Mouse (Mus musculus): Measurements from ENCODE around the gene Npm1. TPM values are rescaled to one million over a fixed set of nuclear protein-coding genes. Genes with fewer than 3 reads are reported as not detected.

The Npm1 gene
- polyA plus RNA-seq (2017; shearing (Covaris generic)), result 633 TPM

GRCm38 (mm10) chr11:33162998-33163506 is at the start of gene Npm1:
Gene Npm1 (minus strand): TSS chr11:33163206.

GRCm38 (mm10) chr11:33203383-33204328 is 40.6 kb upstream of the Npm1 start, which contains the start of gene Tlx3:
Gene Tlx3 (minus strand): TSS chr11:33203589.

DNA sequence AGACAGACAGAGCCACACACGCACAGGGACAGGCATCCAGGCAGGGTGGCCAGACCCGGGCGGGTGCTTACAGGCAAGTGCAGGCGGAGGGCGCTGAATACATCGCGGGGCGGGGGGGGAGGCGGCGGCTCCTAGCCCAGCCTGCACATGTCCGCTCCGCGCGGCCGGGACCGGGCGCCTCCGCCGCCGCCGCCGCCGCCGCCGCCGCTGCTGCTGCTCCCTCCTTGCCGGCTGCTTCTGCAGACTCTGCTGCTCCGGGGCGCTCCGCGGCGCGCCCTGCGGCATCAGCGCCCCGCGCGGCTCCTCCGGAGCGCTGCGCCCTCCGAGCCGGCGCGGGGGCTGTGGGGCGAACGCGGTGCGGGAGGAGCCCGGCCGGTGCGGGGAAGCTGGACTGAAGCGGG is 15.8 kb downstream of the Npm1 start, which contains the start of gene Fgf18:
Gene Fgf18, minus strand, starts transcription at position 230 of the 401 bp plus-strand sequence.

Other genes with a start within 250 kb of the Npm1 start
- 0.59 TPM for gene Fgf18, start 15.8 kb downstream of the Npm1 start, polyA plus RNA-seq (2017; shearing (Covaris generic))
- not detected for gene Tlx3, start 40.4 kb upstream of the Npm1 start, polyA plus RNA-seq (2017; shearing (Covaris generic))
- not detected for gene Gm12117, start 113.5 kb upstream of the Npm1 start, polyA plus RNA-seq (2017; shearing (Covaris generic))